8 mouse cellular contexts compared by ENCODE assay signal in genomic region chr8:71629781-71630212, GRCm38 (mm10). TPM values are rescaled to one million over a fixed set of nuclear protein-coding genes. Genes with fewer than 3 reads are reported as not detected.
DNase-seq lines count a peak whose midpoint lies in the region; ATAC-seq lines count a peak whose summit lies in the region.

No protein-coding gene starts in this region.

- H3K9ac ChIP-seq in heart, embryonic 11.5 days (ENCODE audit: low read depth, low read length) = peak overlapping the region; percentile 52
- peak overlapping the region; percentile 48 for H3K9ac ChIP-seq in kidney, embryonic 15.5 days

- no peak overlapping the region for H3K27ac ChIP-seq in heart, embryonic 11.5 days (ENCODE audit: low read depth, low read length)
- H3K27ac ChIP-seq in kidney, embryonic 15.5 days = no peak overlapping the region; the same call in 1 of the 2 replicates

- H3K36me3 ChIP-seq in heart, embryonic 11.5 days (ENCODE audit: control insufficient read depth, insufficient read depth, low read length) = peaks cover 6% of the 10 kb centered on the region; the same call in 1 of the 2 replicates
- H3K36me3 ChIP-seq in kidney, embryonic 15.5 days = peaks cover 21% of the 10 kb centered on the region; the same call in 1 of the 2 replicates

- H3K27me3 ChIP-seq in heart, embryonic 11.5 days (ENCODE audit: control insufficient read depth, insufficient read depth, low read length) = peaks cover 46% of the 10 kb centered on the region
- peaks cover 42% of the 10 kb centered on the region for H3K27me3 ChIP-seq in kidney, embryonic 15.5 days

- 4% methylated on average over 25 of the region's 25 CpGs for WGBS in heart, embryonic 11.5 days (ENCODE audit: insufficient replicate concordance)
- WGBS in kidney, embryonic 15.5 days = 3% methylated on average over 25 of the region's 25 CpGs

- H3K4me3 ChIP-seq in heart, embryonic 11.5 days (ENCODE audit: low read depth, low read length) = peak overlapping the region; percentile 57
- peak overlapping the region; percentile 54 for H3K4me3 ChIP-seq in kidney, embryonic 15.5 days (replicated peaks)

- H3K9me3 ChIP-seq in heart, embryonic 11.5 days (replicated peaks; ENCODE audit: control insufficient read depth, low read length) = peaks cover 11% of the 10 kb centered on the region
- peaks cover 7% of the 10 kb centered on the region; the same call in 1 of the 2 replicates for H3K9me3 ChIP-seq in kidney, embryonic 15.5 days (replicated peaks)

- peak; percentile 31 to 49 for DNase-seq in urinary bladder, adult 18-20 months (ENCODE audit: low spot score in 2 of 2)
- DNase-seq in urinary bladder, postnatal 10 days (ENCODE audit: low spot score) = no peak
- DNase-seq in embryo, embryonic 11 days = peak; percentile 64
- DNase-seq in lung, postnatal 25 days (ENCODE audit: low spot score) = peak; percentile 24
- DNase-seq in testis, postnatal 10 days (ENCODE audit: low spot score) = peak; percentile 85
- no peak for DNase-seq in adipocyte (ENCODE audit: low spot score)

- H3K4me2 ChIP-seq in heart, embryonic 11.5 days = peak overlapping the region; percentile 98
- H3K4me2 ChIP-seq in kidney, embryonic 15.5 days = peak overlapping the region; percentile 88

- ATAC-seq in heart, embryonic 11.5 days (replicated peaks; ENCODE audit: insufficient number of reproducible peaks, low FRiP score, low TSS enrichment) = peak; percentile 4; the same call in 1 of the 2 replicates
- peak; percentile 27 for ATAC-seq in kidney, embryonic 15.5 days (replicated peaks; ENCODE audit: low FRiP score)

- H3K4me1 ChIP-seq in heart, embryonic 11.5 days (ENCODE audit: control insufficient read depth, insufficient read depth, low read length) = peaks cover 18% of the 10 kb centered on the region
- peaks cover 48% of the 10 kb centered on the region for H3K4me1 ChIP-seq in kidney, embryonic 15.5 days

RNA-seq across cellular contexts. Expression of gene Colgalt1, which starts 19.0 kb away (rescaled TPM):
- 47.8 and 55.6 TPM in 2 replicates for polyA plus RNA-seq in heart, embryonic 11.5 days (2014; fragmentation: Nextera tagmentation; extraction: Ambion mirVana)
- 67.7 and 78.0 TPM in 2 replicates for polyA plus RNA-seq in kidney, embryonic 15.5 days (2015; fragmentation: Nextera tagmentation; extraction: Ambion mirVana)

RNA-seq across cellular contexts. Expression of gene Fam129c, which starts 32.3 kb away (rescaled TPM):
- 1.9 and 2.0 TPM in 2 replicates for polyA plus RNA-seq in heart, embryonic 11.5 days (2014; fragmentation: Nextera tagmentation; extraction: Ambion mirVana)
- 4.7 and 5.6 TPM in 2 replicates for polyA plus RNA-seq in kidney, embryonic 15.5 days (2015; fragmentation: Nextera tagmentation; extraction: Ambion mirVana)

RNA-seq across cellular contexts. Expression of gene Pgls, which starts 37.8 kb away (rescaled TPM):
- polyA plus RNA-seq in heart, embryonic 11.5 days (2014; fragmentation: Nextera tagmentation; extraction: Ambion mirVana) = 184 and 194 TPM in 2 replicates
- 232 and 247 TPM in 2 replicates for polyA plus RNA-seq in kidney, embryonic 15.5 days (2015; fragmentation: Nextera tagmentation; extraction: Ambion mirVana)

RNA-seq across cellular contexts. Expression of gene Unc13a, which starts 41.8 kb away (rescaled TPM):
- polyA plus RNA-seq in heart, embryonic 11.5 days (2014; fragmentation: Nextera tagmentation; extraction: Ambion mirVana) = 0.63 and 0.65 TPM in 2 replicates
- polyA plus RNA-seq in kidney, embryonic 15.5 days (2015; fragmentation: Nextera tagmentation; extraction: Ambion mirVana) = 0.80 and 1.2 TPM in 2 replicates

RNA-seq across cellular contexts. Expression of gene Jak3, which starts 46.3 kb away (rescaled TPM):
- polyA plus RNA-seq in heart, embryonic 11.5 days (2014; fragmentation: Nextera tagmentation; extraction: Ambion mirVana) = 4.9 and 5.3 TPM in 2 replicates
- polyA plus RNA-seq in kidney, embryonic 15.5 days (2015; fragmentation: Nextera tagmentation; extraction: Ambion mirVana) = 6.3 and 7.2 TPM in 2 replicates

Comparison
In these comparisons a context has a peak if more than half of its experiments do, and no peak if none do; other contexts are left out.
1. DNase-seq: peak in urinary bladder, adult 18-20 months (2 of 2), embryo, embryonic 11 days (single experiment), lung, postnatal 25 days (single experiment) and testis, postnatal 10 days (single experiment); none in urinary bladder, postnatal 10 days (single experiment) and adipocyte (single experiment).